Mouse (Mus musculus) heart, postnatal 4 days (tissue): Measurements from ENCODE around the gene Ormdl2. TPM values are rescaled to one million over a fixed set of nuclear protein-coding genes. Genes with fewer than 3 reads are reported as not detected.
A peak's percentile ranks its signal among the peaks of the same experiment; 100 is the strongest.
"Not testable (repeated sequence)": the region's sequence is repeated elsewhere in the genome, so short reads cannot be mapped to it uniquely, and the experiment has no call there.

Experiments
- DNase-seq: peaks from one replicate; pipeline ENCODE4 v3.0.0; 2021
- total RNA-seq, 2 experiments: library from RNA; stranded (reverse); gene quantifications; 2 replicates each; pipeline ENCODE4 v1.2.3; 2021

Ormdl2 gene
- total RNA-seq = 10 to 100 TPM in 1 of 2 experiments, 1 to 10 TPM in 1; 9.5 to 10.1 TPM

DNA sequence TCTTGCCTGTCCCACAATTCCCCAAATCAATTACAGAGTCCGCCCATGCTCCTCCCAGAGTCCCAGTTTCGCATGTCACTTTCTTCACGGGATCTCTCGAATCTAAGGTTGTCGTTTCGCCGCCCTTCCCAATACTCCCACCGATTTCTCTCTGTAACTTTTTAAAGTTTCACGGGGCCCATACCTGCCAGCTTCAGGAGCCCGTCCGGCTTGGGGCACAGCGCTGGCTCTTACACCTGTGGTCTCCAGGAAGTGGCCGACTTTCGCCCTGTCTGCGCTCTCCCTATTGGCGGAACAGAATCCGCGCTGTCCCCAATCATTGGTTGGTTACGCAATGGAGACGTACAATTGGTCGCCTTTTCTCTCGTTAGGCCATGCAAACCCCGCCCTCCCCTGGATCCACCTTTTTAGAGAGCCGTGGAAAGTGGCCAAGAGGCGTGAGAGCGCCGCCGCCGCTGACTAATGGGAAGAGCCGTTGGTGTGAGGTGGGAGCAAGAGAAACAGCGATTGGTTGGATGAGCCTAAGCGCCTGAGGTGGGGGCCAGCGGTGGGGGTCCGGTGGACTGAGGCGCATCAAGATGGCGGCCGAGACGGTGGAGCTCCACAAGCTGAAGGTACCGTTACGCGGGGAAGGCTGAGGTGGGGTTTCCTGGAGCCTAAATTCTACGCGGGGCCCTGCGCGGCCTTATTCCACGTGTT lies at the start of gene Ormdl2:
Gene Ormdl2 (minus strand): TSS at position 288 of the 699 bp plus-strand sequence.
- DNase-seq = peak; percentile 99

DNA sequence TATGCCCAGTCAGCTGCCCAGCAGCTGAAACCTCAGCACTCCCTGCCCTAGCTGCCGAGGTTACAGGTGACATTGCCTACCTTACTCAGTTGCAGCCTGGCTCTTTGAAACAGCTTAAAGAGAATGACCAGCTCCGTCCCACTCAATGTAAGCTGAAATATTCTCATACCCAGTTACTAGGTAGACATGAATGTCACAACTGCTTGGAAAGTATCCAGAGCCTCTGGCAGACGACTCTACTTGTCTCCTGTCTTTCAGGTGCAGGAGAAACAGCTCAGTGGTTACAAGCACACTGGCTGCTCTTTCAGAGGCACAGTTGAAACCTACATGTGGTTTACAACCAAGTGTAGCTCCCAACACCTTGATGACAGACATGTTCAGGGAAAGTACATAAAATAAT lies 48.9 kb upstream of the Ormdl2 start:
- DNase-seq = no peak

- no peak for DNase-seq
These were observed 45.1 kb upstream of the Ormdl2 start for GRCm38 (mm10) chr10:128866518-128866917.

GRCm38 (mm10) chr10:128866042-128866441 lies 44.6 kb upstream of the Ormdl2 start:
- DNase-seq = no peak

DNA sequence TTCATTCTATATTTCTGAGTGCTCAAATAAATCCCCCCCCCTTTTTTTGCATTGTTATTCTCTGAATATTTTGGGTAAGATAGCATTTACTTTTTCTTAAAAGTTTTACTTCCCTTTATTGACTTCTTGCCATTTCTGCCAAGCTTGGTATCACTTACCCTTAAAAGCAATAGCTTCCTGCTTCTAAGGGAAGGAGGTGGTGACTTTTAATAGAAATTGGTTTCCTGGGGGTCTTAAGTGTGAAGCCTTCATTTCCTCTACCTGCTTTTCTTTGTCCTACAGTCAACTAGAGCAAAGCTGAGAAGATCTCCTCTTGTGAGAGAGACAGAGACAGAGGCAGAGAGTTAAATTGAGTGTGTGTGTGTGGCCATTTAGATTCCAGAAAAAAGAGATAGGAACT lies 39.7 kb upstream of the Ormdl2 start:
- DNase-seq = no peak

- DNase-seq = no peak
These were observed 28.9 kb upstream of the Ormdl2 start for GRCm38 (mm10) chr10:128850339-128850738.

DNA sequence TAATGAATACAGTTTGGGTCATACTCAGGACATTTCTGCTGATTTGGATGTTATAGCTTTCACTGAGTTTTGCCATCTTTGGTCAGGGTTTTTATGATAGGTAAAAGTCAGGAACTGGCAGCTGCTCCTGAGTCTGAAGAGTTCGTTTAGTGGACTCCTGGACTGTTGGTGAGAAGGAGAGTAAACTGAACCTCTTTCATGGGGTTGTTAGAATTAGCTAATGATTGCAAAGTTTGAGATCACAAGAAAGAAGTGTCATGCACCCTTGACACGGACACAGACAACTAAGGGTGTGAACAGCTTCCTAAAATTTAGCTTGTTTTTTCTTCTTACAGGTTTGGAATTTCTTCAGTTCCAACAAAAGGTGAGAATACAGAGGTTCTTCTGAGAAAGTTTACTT lies 27.0 kb upstream of the Ormdl2 start:
- no peak for DNase-seq

DNA sequence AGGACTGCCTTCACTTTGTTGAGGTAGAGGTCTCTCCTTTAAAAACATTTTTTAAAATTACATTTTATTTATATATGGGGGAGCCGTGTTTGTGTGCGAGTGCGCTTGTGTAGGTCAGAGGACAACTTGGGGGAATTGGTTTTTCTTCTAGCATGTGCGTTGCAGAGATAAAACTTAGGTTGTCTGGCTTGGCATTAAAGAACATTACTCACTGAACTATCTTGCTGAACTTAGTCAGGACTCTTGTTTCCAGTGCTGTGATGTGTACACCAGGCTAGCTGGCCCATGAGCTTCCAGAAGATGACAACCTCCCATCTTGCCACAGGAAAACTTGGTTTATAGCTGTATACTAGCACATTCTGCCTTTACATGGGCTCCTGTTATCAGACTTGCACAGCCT lies 25.2 kb upstream of the Ormdl2 start:
- DNase-seq = no peak

DNA sequence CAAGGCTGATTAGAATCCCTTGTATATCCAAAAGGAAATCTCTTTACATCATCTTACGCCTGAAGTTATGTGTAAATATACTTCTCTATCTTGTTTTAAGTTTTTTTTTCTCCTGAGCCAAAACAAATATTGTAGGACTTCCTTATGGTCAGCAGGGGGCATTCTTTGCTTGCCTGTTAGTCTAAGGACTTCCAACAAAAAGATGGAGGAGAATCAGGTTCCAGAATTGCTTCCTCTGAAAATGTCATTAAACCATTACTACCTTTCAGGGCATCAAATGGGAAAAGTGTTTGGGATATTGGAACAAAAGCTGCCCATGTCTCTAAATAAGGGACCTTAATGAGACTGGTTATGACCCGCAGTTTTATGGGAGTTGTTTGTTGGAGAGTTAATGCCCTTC lies 24.1 kb upstream of the Ormdl2 start:
- no peak for DNase-seq

GRCm38 (mm10) chr10:128843260-128843659 lies 21.8 kb upstream of the Ormdl2 start:
- no peak for DNase-seq

DNA sequence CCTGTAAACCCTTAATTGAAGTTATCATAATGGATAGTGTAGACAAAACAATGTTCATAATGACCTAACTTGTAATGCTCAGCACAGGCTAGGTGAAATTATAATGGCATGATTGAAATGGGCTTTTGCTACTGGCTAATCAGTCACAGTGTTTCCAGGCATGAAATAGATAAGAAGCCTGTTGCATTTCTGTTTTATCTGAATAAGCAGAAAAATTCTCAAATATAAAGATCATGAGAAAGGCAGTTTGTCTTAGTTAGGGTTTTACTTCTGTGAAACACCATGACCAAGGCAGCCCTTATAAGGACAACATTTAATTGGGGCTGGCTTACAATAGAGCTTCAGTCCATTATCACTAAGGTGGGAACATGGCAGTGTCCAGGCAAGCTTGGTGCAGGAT lies 19.2 kb upstream of the Ormdl2 start:
- no peak for DNase-seq

DNA sequence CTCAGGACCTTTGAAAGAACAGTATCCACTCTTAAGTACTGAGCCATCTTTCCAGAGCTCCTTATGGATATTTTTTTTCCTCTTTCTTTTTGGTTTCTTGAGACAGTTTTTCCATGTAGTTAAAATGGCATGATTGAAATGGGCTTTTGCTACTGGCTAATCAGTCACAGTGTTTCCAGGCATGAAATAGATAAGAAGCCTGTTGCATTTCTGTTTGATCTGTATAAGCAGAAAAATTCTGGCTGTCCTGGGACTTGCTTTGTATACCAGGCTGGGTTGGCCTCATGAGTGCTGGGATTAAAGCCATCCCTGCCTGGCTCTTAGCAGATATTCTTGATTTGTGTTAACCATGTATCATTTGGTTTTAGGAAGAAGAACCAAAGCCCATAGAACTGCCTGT lies 18.0 kb upstream of the Ormdl2 start:
- no peak for DNase-seq

GRCm38 (mm10) chr10:128837400-128837799 lies 16.0 kb upstream of the Ormdl2 start:
- DNase-seq = no peak

DNA sequence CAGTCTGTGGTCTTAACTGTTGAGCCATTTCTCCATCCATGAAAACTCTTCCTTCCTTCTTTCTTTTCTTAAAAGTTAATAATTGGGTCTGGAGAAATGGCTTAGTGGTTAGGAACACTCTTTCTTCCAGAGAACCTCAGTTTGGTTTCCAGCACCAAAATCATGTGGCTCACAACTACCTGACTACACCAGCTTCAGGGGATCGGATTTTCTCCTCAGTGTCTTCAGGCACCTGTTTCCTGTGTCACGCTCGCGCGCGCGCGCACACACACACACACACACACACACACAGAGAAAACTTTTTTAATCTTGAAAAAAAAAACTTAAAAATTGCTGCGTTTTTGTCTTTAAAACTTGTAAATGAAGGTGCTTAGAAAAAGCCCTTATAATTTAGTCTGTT lies 2.4 kb upstream of the Ormdl2 start:
- no peak for DNase-seq

DNA sequence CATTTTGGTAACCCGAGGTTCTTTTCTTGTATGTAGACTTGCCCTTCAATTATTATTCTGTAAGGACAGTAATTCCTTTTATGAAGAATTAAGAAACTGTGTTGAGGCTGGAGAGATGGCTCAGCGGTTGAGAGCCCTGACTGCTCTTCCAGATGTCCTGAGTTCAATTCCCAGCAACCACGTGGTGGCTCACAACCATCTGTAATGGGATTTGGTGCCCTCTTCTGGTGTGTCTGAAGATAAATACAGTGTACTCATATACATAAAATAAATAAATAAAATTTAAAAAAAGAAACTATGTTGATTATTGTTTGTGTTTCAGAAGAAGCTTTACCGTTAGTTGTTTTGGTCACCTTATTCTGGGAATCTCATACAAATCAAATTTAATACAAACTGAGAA lies 1.6 kb upstream of the Ormdl2 start:
- not testable (repeated sequence) for DNase-seq

DNA sequence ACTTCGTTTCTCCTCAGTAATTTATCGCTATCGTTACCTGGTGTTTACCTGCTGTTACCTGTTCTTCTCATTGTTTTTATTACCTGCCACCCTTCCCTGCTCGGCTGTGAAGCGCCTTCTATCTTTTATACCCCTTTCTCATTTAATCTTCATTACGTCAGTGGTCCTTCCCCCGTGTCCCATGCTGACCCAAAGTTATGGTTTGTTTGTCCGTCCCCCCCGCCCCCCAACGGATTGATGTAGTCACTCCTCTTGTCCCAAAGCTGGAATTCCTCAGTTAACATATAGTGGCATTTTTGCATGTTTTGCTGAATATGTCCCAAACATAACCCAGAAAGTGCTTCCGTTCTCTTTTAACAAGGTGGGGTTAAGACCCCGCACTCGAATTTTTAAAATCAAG lies 690 bp upstream of the Ormdl2 start:
- no peak for DNase-seq

DNA sequence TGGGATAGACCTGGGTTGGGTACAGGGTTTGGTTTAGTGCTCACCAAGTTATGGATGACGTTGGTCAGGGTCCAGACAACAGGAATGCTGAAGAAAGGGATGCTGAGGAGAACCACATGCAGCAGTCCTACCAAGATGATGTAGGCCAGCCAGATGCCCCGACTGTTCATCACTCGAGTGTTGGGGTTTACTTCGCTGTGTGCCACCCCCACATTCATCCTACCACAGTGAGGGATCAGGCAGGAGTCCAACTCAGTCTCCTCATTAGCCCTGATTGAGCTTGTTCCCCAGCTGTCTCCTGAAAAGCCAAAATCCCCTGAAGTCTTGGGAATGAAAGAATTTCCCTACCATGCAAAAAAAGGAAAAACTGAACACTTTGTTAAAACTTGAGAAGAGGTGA lies 1.2 kb downstream of the Ormdl2 start:
- no peak for DNase-seq

DNA sequence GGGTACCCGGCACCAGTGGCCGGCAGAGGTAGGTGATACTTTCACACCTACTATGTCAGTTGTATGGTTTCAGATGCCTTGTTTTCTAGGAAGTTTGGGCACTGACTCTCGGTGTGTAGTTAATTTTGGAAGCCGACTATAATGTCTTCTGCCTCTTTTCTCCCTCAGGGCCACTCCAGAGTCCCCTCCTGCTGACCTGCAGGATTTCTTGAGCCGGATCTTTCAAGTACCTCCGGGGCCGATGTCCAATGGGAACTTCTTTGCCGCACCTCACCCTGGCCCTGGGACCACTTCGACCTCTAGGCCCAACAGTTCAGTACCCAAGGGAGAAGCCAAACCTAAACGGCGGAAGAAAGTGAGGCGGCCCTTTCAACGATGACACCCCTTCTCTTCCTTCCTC lies 4.4 kb downstream of the Ormdl2 start, which contains the start of gene Sarnp:
Gene Sarnp (plus strand): TSS at position 301 of the 400 bp plus-strand sequence.
- DNase-seq = no peak

DNA sequence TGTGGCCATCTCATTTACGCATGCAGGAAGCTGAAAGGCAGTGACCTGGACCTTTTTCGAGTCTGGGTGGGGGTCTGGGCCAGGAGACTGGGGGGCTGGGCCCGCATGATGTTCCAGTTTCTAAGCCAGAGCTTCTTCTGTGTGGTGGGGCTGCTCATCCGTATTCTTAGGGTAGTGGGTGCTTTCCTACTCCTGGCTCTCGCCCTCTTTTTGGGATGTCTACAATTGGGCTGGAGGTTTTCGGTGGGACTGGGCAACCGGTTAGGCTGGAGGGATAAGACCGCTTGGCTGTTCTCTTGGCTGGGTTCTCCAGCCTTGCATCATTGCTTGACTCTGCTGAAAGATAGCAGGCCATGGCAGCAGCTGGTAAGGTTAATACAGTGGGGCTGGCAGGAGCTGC lies 14.4 kb downstream of the Ormdl2 start:
- DNase-seq = no peak

- DNase-seq = no peak
These were observed 15.4 kb downstream of the Ormdl2 start for GRCm38 (mm10) chr10:128806086-128806485.

GRCm38 (mm10) chr10:128805092-128806000 lies 16.1 kb downstream of the Ormdl2 start:
- DNase-seq = peak; percentile 97

DNA sequence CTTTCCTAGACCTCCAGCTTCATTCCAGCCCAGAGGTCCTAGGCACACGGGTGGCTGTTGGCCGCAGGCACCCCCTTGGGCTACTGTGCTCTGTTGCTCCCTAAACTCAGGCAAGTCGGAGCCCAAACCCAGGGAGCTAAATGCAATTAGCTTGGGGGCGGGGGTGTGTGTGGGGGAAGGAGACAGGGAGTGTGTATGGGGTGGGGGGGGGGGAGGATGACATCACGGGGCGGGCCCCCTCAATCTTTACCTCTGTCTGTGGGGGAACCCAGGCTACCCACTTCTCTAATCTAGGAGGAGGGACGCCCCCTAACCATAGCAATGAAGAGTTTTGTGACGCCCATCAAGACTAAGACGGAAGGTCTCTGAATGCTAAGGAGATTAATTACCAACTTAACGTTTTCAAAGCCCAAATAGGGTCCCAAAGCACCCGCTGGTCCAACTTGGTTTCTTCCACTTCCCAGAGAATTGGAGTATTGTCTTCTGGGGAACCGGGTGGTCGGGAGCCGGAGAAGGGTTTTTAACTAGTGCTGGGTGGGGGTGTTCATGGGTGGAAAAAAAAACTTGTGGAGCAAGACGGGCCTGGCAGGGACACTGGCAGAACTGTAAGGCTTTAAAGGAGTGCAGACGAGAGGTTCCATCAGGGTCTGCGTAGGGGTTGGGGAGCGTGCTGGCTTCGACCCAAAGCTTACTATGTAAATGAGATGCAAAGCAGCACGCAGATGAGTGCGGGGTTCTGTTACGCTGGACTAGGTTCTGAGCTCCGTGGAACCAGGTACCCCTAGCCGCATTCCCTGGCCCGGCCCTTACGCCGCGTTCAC lies 17.0 kb downstream of the Ormdl2 start, which contains the start of gene Tmem198b:
Gene Tmem198b (minus strand): TSS at position 100 of the 821 bp plus-strand sequence.
- DNase-seq = peak; percentile 74
